Mouse (Mus musculus) left cerebral cortex, postnatal 25 days (tissue): Measurements from ENCODE around the gene Rnf121. TPM values are rescaled to one million over a fixed set of nuclear protein-coding genes. Genes with fewer than 3 reads are reported as not detected.

ENCODE experiments used
- total RNA-seq, 2 experiments: library from RNA; stranded (reverse); gene quantifications; 2 replicates each; pipeline ENCODE4 v1.2.3; 2021

Rnf121 gene
- total RNA-seq, 2 experiments from 2014 or later = 45.0 to 48.1 TPM

Other genes with a start within 250 kb of the Rnf121 start
- gene Phox2a, start 247.2 kb downstream of the Rnf121 start, total RNA-seq = not detected
- 10 to 100 TPM; 32.7 to 33.6 TPM for gene Inppl1, start 227.2 kb downstream of the Rnf121 start, total RNA-seq
- under 1 TPM in 1 of 2 experiments, not detected in 1; 0.37 TPM for gene Folr2, start 208.3 kb downstream of the Rnf121 start, total RNA-seq
- 10 to 100 TPM; 31.2 to 36.8 TPM for gene Anapc15, start 201.8 kb downstream of the Rnf121 start, total RNA-seq
- gene Folr1, start 194.7 kb downstream of the Rnf121 start, total RNA-seq = 1 to 10 TPM; 3.3 to 5.2 TPM
- gene Lamtor1, start 159.6 kb downstream of the Rnf121 start, total RNA-seq = 10 to 100 TPM; 97.2 to 99.6 TPM
- under 1 TPM; 0.11 to 0.14 TPM for gene Tomt, start 159.1 kb downstream of the Rnf121 start, total RNA-seq
- 1 to 10 TPM; 5.6 to 6.9 TPM for gene Lrrc51, start 131.6 kb downstream of the Rnf121 start, total RNA-seq
- 10 to 100 TPM; 77.1 to 83.2 TPM for gene Numa1, start 131.4 kb downstream of the Rnf121 start, total RNA-seq
- 1 to 10 TPM; 5.8 to 7.9 TPM for gene Il18bp, start 46.8 kb downstream of the Rnf121 start, total RNA-seq
- 10 to 100 TPM; 22.5 to 24.6 TPM for gene Xndc1, start within 50 bp of the Rnf121 start, total RNA-seq
- gene Xntrpc, start 244 bp upstream of the Rnf121 start, total RNA-seq = 1 to 10 TPM; 1.4 to 3.3 TPM
- under 1 TPM; 0.21 to 0.69 TPM for gene Trpc2, start 17.6 kb upstream of the Rnf121 start, total RNA-seq
- gene Art1, start 36.3 kb upstream of the Rnf121 start, total RNA-seq = not detected
- gene Art5, start 44.0 kb upstream of the Rnf121 start, total RNA-seq = not detected
- gene Chrna10, start 51.4 kb upstream of the Rnf121 start, total RNA-seq = under 1 TPM; 0.37 to 0.41 TPM
- 10 to 100 TPM; 39.7 to 43.5 TPM for gene Nup98, start 144.7 kb upstream of the Rnf121 start, total RNA-seq
- gene Pgap2, start 144.7 kb upstream of the Rnf121 start, total RNA-seq = 10 to 100 TPM; 23.3 to 28.8 TPM
- gene Rhog, start 190.6 kb upstream of the Rnf121 start, total RNA-seq = 10 to 100 TPM; 22.7 to 23.5 TPM
- 10 to 100 TPM; 80.6 to 87.9 TPM for gene Stim1, start 202.3 kb upstream of the Rnf121 start, total RNA-seq